In the genomic region with DNA sequence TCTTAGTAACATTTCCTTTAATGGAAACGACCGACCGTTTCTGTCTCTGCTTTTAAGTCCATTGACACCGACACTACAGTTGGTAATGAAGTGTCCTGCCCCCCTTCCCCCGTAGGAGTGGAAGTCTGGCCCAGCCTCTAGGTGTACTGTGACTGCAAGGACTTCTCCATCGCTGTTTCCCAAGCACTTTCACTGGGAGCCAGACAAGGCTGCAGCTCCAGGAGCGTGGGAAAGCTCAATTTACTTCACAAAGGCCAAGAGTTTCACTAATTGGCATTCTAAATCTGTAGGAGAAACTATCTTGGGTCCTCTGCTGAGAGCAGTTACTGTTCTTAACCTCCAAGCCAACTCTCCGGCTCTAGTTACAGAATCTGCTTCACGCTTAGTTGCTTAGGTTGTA, we compare ENCODE assay signal across 9 mouse cellular contexts. TPM values are rescaled to one million over a fixed set of nuclear protein-coding genes. Genes with fewer than 3 reads are reported as not detected.
A peak's percentile ranks its signal among the peaks of the same experiment; 100 is the strongest.
DNase-seq lines count a peak whose midpoint lies in the region; ATAC-seq and TF ChIP-seq lines count a peak whose summit lies in the region.
"Had no signal": no experiment of that assay in that cellular context is flagged by ENCODE, and none has a peak within 500 bp of the region (broad histone marks: within the 10 kb centered on the region; RNA-seq: fewer than 3 reads in every experiment).

No protein-coding gene starts in this region.

- no peak; the same call in 1 of the 2 replicates for ATAC-seq in intestine, embryonic 14.5 days (replicated peaks; ENCODE audit: low FRiP score, low TSS enrichment, low read depth)
- ATAC-seq in intestine, postnatal 0 days: no peak
- ATAC-seq in heart, embryonic 13.5 days (ENCODE audit: extremely low read depth, insufficient number of reproducible peaks, low FRiP score, low TSS enrichment): no peak
- no peak for ATAC-seq in midbrain, embryonic 14.5 days (ENCODE audit: low FRiP score, low TSS enrichment)

- no peaks in the 10 kb centered on the region for H3K36me3 ChIP-seq in intestine, embryonic 14.5 days (ENCODE audit: control insufficient read depth, insufficient read depth, low read length)
- no peaks in the 10 kb centered on the region for H3K36me3 ChIP-seq in intestine, postnatal 0 days (ENCODE audit: control insufficient read depth, insufficient read depth)
- H3K36me3 ChIP-seq in heart, embryonic 13.5 days: peaks cover 3% of the 10 kb centered on the region; the same call in 1 of the 2 replicates
- no peaks in the 10 kb centered on the region for H3K36me3 ChIP-seq in midbrain, embryonic 14.5 days (ENCODE audit: control insufficient read depth, insufficient read depth, low read length)

- no peak overlapping the region for H3K4me3 ChIP-seq in intestine, embryonic 14.5 days (ENCODE audit: low read depth, low read length)
- H3K4me3 ChIP-seq in intestine, postnatal 0 days (ENCODE audit: low read depth, low read length): no peak overlapping the region
- H3K4me3 ChIP-seq in heart, embryonic 13.5 days: no peak overlapping the region
- H3K4me3 ChIP-seq in midbrain, embryonic 14.5 days (replicated peaks; ENCODE audit: low read depth, low read length): no peak overlapping the region

- H3K27me3 ChIP-seq in intestine, embryonic 14.5 days (replicated peaks; ENCODE audit: control insufficient read depth, insufficient read depth, low read length): no peaks in the 10 kb centered on the region
- no peaks in the 10 kb centered on the region for H3K27me3 ChIP-seq in intestine, postnatal 0 days (replicated peaks; ENCODE audit: control insufficient read depth, insufficient read depth, low read length)
- H3K27me3 ChIP-seq in heart, embryonic 13.5 days (replicated peaks): no peaks in the 10 kb centered on the region
- no peaks in the 10 kb centered on the region for H3K27me3 ChIP-seq in midbrain, embryonic 14.5 days (ENCODE audit: control insufficient read depth, insufficient read depth, low read length)

- WGBS in intestine, embryonic 14.5 days: 32% methylated on average over 9 of the region's 9 CpGs
- 50% methylated on average over 9 of the region's 9 CpGs for WGBS in intestine, postnatal 0 days
- 31% methylated on average over 9 of the region's 9 CpGs for WGBS in heart, embryonic 13.5 days
- WGBS in midbrain, embryonic 14.5 days: 13% methylated on average over 9 of the region's 9 CpGs

- no peak for DNase-seq in intestine, embryonic 14.5 days (ENCODE audit: low spot score)
- DNase-seq in brain, embryonic 14.5 days (ENCODE audit: low read depth): peak; percentile 89
- DNase-seq in midbrain, embryonic 14.5 days: peak; percentile 58
- no peak for DNase-seq in adrenal gland, postnatal 10 days
- no peak for DNase-seq in thymus, postnatal 25 days
- no peak for DNase-seq in adrenal gland, adult (ENCODE audit: inconsistent age in 2 of 2, low spot score in 1 of 2)
- DNase-seq: liver had no signal

- H3K4me1 ChIP-seq in intestine, embryonic 14.5 days (replicated peaks; ENCODE audit: control insufficient read depth, insufficient read depth, low read length): peaks cover 33% of the 10 kb centered on the region
- H3K4me1 ChIP-seq in intestine, postnatal 0 days (replicated peaks; ENCODE audit: control insufficient read depth, insufficient read depth, low read length): no peaks in the 10 kb centered on the region
- peaks cover 70% of the 10 kb centered on the region for H3K4me1 ChIP-seq in heart, embryonic 13.5 days
- H3K4me1 ChIP-seq in midbrain, embryonic 14.5 days (ENCODE audit: control insufficient read depth, insufficient read depth, low read length): peaks cover 12% of the 10 kb centered on the region

- TF ChIP-seq POLR2A in brain, embryonic 14.5 days (IDR thresholded peaks at IDR 0.05; ENCODE audit: borderline replicate concordance, extremely low read depth, insufficient read depth, insufficient read length, poor library complexity, severe bottlenecking): no peak

- no peak overlapping the region for H3K4me2 ChIP-seq in intestine, embryonic 14.5 days (ENCODE audit: low read length)
- H3K4me2 ChIP-seq in intestine, postnatal 0 days (replicated peaks; ENCODE audit: low read depth): no peak overlapping the region
- H3K4me2 ChIP-seq in heart, embryonic 13.5 days: no peak overlapping the region
- H3K4me2 ChIP-seq in midbrain, embryonic 14.5 days (ENCODE audit: low read length): 0 out of 2 replicates have a peak overlapping the region, but pooled peaks have one; percentile 15

- H3K9me3 ChIP-seq in intestine, embryonic 14.5 days (ENCODE audit: control insufficient read depth, low read length): no peaks in the 10 kb centered on the region
- no peaks in the 10 kb centered on the region for H3K9me3 ChIP-seq in intestine, postnatal 0 days (ENCODE audit: control insufficient read depth)
- H3K9me3 ChIP-seq in heart, embryonic 13.5 days: no peaks in the 10 kb centered on the region
- H3K9me3 ChIP-seq in midbrain, embryonic 14.5 days (ENCODE audit: control insufficient read depth, low read length): no peaks in the 10 kb centered on the region

- no peak overlapping the region for H3K9ac ChIP-seq in intestine, embryonic 14.5 days (ENCODE audit: low read length)
- H3K9ac ChIP-seq in intestine, postnatal 0 days (ENCODE audit: low read depth, low read length): no peak overlapping the region
- peak overlapping the region; percentile 44 for H3K9ac ChIP-seq in heart, embryonic 13.5 days
- H3K9ac ChIP-seq in midbrain, embryonic 14.5 days (replicated peaks; ENCODE audit: low read length): no peak overlapping the region

- H3K27ac ChIP-seq in intestine, embryonic 14.5 days (ENCODE audit: low read depth): peak overlapping the region; percentile 54
- no peak overlapping the region for H3K27ac ChIP-seq in intestine, postnatal 0 days (ENCODE audit: low read depth, low read length)
- peak overlapping the region; percentile 69 for H3K27ac ChIP-seq in heart, embryonic 13.5 days (replicated peaks)
- 0 out of 2 replicates have a peak overlapping the region, but pooled peaks have one; percentile 37 for H3K27ac ChIP-seq in midbrain, embryonic 14.5 days (replicated peaks; ENCODE audit: low read depth, low read length)

- no peak for TF ChIP-seq CTCF in intestine, postnatal 0 days (IDR thresholded peaks at IDR 0.05; ENCODE audit: low read depth)
- TF ChIP-seq CTCF in brain, embryonic 14.5 days (IDR thresholded peaks at IDR 0.05; ENCODE audit: borderline replicate concordance, extremely low read depth, insufficient read depth, insufficient read length): no peak

RNA-seq across cellular contexts. Expression of a gene that starts 42.5 kb away (rescaled TPM):
- polyA plus RNA-seq in intestine, embryonic 14.5 days (2014; fragmentation: Nextera tagmentation; extraction: Ambion mirVana): 43.6 and 47.5 TPM in 2 replicates
- 33.4 and 39.6 TPM in 2 replicates for polyA plus RNA-seq in intestine, postnatal 0 days (2015; fragmentation: Nextera tagmentation; extraction: Ambion mirVana)
- 29.1 and 42.4 TPM in 2 replicates for polyA plus RNA-seq in brain, embryonic 14.5 days (2012; rRNA removed)
- 30.3 and 30.8 TPM in 2 replicates for polyA plus RNA-seq in heart, embryonic 13.5 days (2015; fragmentation: Nextera tagmentation; extraction: Ambion mirVana)
- polyA plus RNA-seq in midbrain, embryonic 14.5 days (2014; fragmentation: Nextera tagmentation; extraction: Ambion mirVana): 54.4 and 56.4 TPM in 2 replicates
- 10 to 100 TPM; 47.1 to 64.6 TPM for total RNA-seq in adrenal gland, postnatal 10 days (2021)

RNA-seq across cellular contexts. Expression of a gene that starts 43.3 kb away (rescaled TPM):
- polyA plus RNA-seq in intestine, embryonic 14.5 days (2014; fragmentation: Nextera tagmentation; extraction: Ambion mirVana): 35.7 and 38.2 TPM in 2 replicates
- 77.4 and 81.2 TPM in 2 replicates for polyA plus RNA-seq in intestine, postnatal 0 days (2015; fragmentation: Nextera tagmentation; extraction: Ambion mirVana)
- polyA plus RNA-seq in brain, embryonic 14.5 days (2012; rRNA removed): 26.5 and 34.8 TPM in 2 replicates
- 23.2 and 26.4 TPM in 2 replicates for polyA plus RNA-seq in heart, embryonic 13.5 days (2015; fragmentation: Nextera tagmentation; extraction: Ambion mirVana)
- 30.5 and 35.5 TPM in 2 replicates for polyA plus RNA-seq in midbrain, embryonic 14.5 days (2014; fragmentation: Nextera tagmentation; extraction: Ambion mirVana)
- 10 to 100 TPM; 45.8 to 46.9 TPM for total RNA-seq in adrenal gland, postnatal 10 days (2021)

Comparison
In these comparisons a context has a peak if more than half of its experiments do, and no peak if none do; other contexts are left out.
1. DNase-seq: peak in brain, embryonic 14.5 days (single experiment) and midbrain, embryonic 14.5 days (single experiment); none in intestine, embryonic 14.5 days (single experiment), adrenal gland, postnatal 10 days (single experiment), thymus, postnatal 25 days (single experiment) and adrenal gland, adult (0 of 2).